Mouse (Mus musculus) embryonic facial prominence, embryonic 11.5 days (tissue): ENCODE results near the gene Tbx3. TPM values are rescaled to one million over a fixed set of nuclear protein-coding genes. Genes with fewer than 3 reads are reported as not detected.

Experiments
- ATAC-seq: fragments of 200-750 bp; cut with Nextera tagmentation; replicated peaks from 2 replicates; pipeline ENCODE4 v1.8.0; 2017; ENCODE audit warnings: low read depth; ENCODE audit not compliant: insufficient number of reproducible peaks, low FRiP score, low TSS enrichment
- DNase-seq: peaks from one replicate; pipeline ENCODE4 v3.0.0-alpha.2; 2015; ENCODE audit warnings: low spot score
- H3K27ac ChIP-seq: fragments of 300-500 bp; sonication (generic); replicated peaks from 2 replicates; pipeline ENCODE4 v1.5.1; 2014; ENCODE audit warnings: mild to moderate bottlenecking, low read depth, low read length, control low read depth
- H3K27me3 ChIP-seq: fragments of 300-500 bp; sonication (generic); 2 replicates; pipeline ENCODE4 v1.6.1; 2014; ENCODE audit warnings: mild to moderate bottlenecking, low read length, moderate library complexity, mixed read lengths; ENCODE audit not compliant: control insufficient read depth, insufficient read depth
- H3K36me3 ChIP-seq: fragments of 300-500 bp; sonication (generic); replicated peaks from 2 replicates; pipeline ENCODE4 v1.6.1; 2014; ENCODE audit warnings: low read depth, mild to moderate bottlenecking, low read length, moderate library complexity, mixed read lengths; ENCODE audit not compliant: control insufficient read depth, insufficient read depth
- H3K4me1 ChIP-seq: fragments of 300-500 bp; sonication (generic); 2 replicates; pipeline ENCODE4 v1.6.1; 2014; ENCODE audit warnings: low read length, mixed read lengths; ENCODE audit not compliant: control insufficient read depth, insufficient read depth
- H3K4me2 ChIP-seq: fragments of 300-500 bp; sonication (generic); 2 replicates; pipeline ENCODE4 v1.6.1; 2014; ENCODE audit warnings: low read depth, mild to moderate bottlenecking, control low read depth, low read length, moderate library complexity
- H3K4me3 ChIP-seq: fragments of 300-500 bp; sonication (generic); 2 replicates; pipeline ENCODE4 v1.5.1; 2014; ENCODE audit warnings: low read depth, low read length, control low read depth
- H3K9ac ChIP-seq: fragments of 300-500 bp; sonication (generic); replicated peaks from 2 replicates; pipeline ENCODE4 v1.6.1; 2014; ENCODE audit warnings: mild to moderate bottlenecking, control low read depth, low read length
- H3K9me3 ChIP-seq: fragments of 300-500 bp; sonication (generic); replicated peaks from 2 replicates; pipeline ENCODE4 v1.6.1; 2016; ENCODE audit warnings: mild to moderate bottlenecking, low read length, inconsistent platforms, mixed read lengths; ENCODE audit not compliant: control insufficient read depth
- WGBS: fragments of 180-500 bp; shearing (Covaris S2); extraction: QIAGEN DNeasy Blood & Tissue Kit; methylation state at CpG from one replicate; pipeline ENCODE4 v1.1.7; 2014; 5-methylcytosine and 5-hydroxymethylcytosine counted together
- polyA plus RNA-seq: library from polyadenylated mRNA; unstranded; fragments of >200 nt; fragmentation: Nextera tagmentation; extraction: Ambion mirVana; gene quantifications from 2 replicates; pipeline ENCODE4 v1.2.1, GENCODE M21; 2014

Tbx3 gene
- polyA plus RNA-seq, 1 experiment from 2014 or later: 36.9 TPM

GRCm38 (mm10) chr5:119681833-119682210 lies 11.4 kb downstream of the Tbx3 start:
- Histone ChIP-seq H3K9me3 (no peaks in the 10 kb centered on the region), H3K36me3 (no peaks in the 10 kb centered on the region), H3K9ac (peak overlapping the region; percentile 73), H3K27ac (peak overlapping the region; percentile 38; the same call in 1 of the 2 replicates), H3K27me3 (peaks cover 40% of the 10 kb centered on the region), H3K4me2 (peak overlapping the region; percentile 77), H3K4me3 (peak overlapping the region; percentile 37), H3K4me1 (peaks cover 9% of the 10 kb centered on the region)
- DNase-seq (no peak), ATAC-seq (no peak)
- 13% methylated on average over 4 of the region's 4 CpGs for WGBS

GRCm38 (mm10) chr5:119682646-119683515 lies 12.4 kb downstream of the Tbx3 start:
- H3K27me3 ChIP-seq: peaks cover 48% of the 10 kb centered on the region
- peak overlapping the region; percentile 39 for H3K4me2 ChIP-seq
- peak overlapping the region; percentile 64 for H3K9ac ChIP-seq
- H3K4me3 ChIP-seq: peak overlapping the region; percentile 28
- ATAC-seq (no peak), DNase-seq (peak; percentile 49)
- no peaks in the 10 kb centered on the region for H3K9me3 ChIP-seq
- WGBS: 2% methylated on average over 40 of the region's 40 CpGs
- peaks cover 17% of the 10 kb centered on the region for H3K4me1 ChIP-seq
- H3K36me3 ChIP-seq: no peaks in the 10 kb centered on the region
- peak overlapping the region; percentile 57 for H3K27ac ChIP-seq

- Histone ChIP-seq H3K36me3 (no peaks in the 10 kb centered on the region), H3K4me1 (peaks cover 17% of the 10 kb centered on the region), H3K9me3 (no peaks in the 10 kb centered on the region), H3K27ac (no peak overlapping the region), H3K4me3 (no peak overlapping the region), H3K4me2 (no peak overlapping the region), H3K9ac (peak overlapping the region; percentile 3; the same call in 1 of the 2 replicates), H3K27me3 (peaks cover 56% of the 10 kb centered on the region)
- ATAC-seq (no peak), DNase-seq (no peak)
- 13% methylated on average over 5 of the region's 5 CpGs for WGBS
Observed at GRCm38 (mm10) chr5:119683861-119684260, 13.4 kb downstream of the Tbx3 start.

- Histone ChIP-seq H3K9me3 (no peaks in the 10 kb centered on the region), H3K27me3 (peaks cover 59% of the 10 kb centered on the region), H3K4me2 (no peak overlapping the region), H3K4me3 (no peak overlapping the region), H3K4me1 (peaks cover 17% of the 10 kb centered on the region), H3K9ac (no peak overlapping the region), H3K36me3 (no peaks in the 10 kb centered on the region), H3K27ac (peak overlapping the region; percentile 67)
- WGBS: 1% methylated on average over 15 of the region's 15 CpGs
- ATAC-seq (no peak), DNase-seq (peak; percentile 71)
Observed at GRCm38 (mm10) chr5:119684701-119685391, 14.4 kb downstream of the Tbx3 start.

GRCm38 (mm10) chr5:119685446-119686198 lies 15.2 kb downstream of the Tbx3 start:
- under 1% methylated on average over 22 of the region's 22 CpGs for WGBS
- Histone ChIP-seq H3K36me3 (no peaks in the 10 kb centered on the region), H3K4me2 (peak overlapping the region; percentile 54), H3K27me3 (peaks cover 56% of the 10 kb centered on the region), H3K27ac (peak overlapping the region; percentile 67), H3K4me3 (peak overlapping the region; percentile 26), H3K9ac (peak overlapping the region; percentile 37), H3K4me1 (peaks cover 14% of the 10 kb centered on the region), H3K9me3 (no peaks in the 10 kb centered on the region)
- ATAC-seq (no peak), DNase-seq (peak; percentile 65)

- Histone ChIP-seq H3K9me3 (no peaks in the 10 kb centered on the region), H3K27ac (peak overlapping the region; percentile 81), H3K4me3 (peak overlapping the region; percentile 26), H3K4me2 (peak overlapping the region; percentile 54), H3K4me1 (peaks cover 10% of the 10 kb centered on the region), H3K9ac (peak overlapping the region; percentile 56), H3K27me3 (peaks cover 49% of the 10 kb centered on the region), H3K36me3 (no peaks in the 10 kb centered on the region)
- 1% methylated on average over 30 of the region's 30 CpGs for WGBS
- no peak for ATAC-seq
- peak; percentile 68 for DNase-seq
Observed at GRCm38 (mm10) chr5:119686199-119686964, 15.9 kb downstream of the Tbx3 start.
